Mouse (Mus musculus) layer of hippocampus, postnatal 36 days (tissue): ENCODE data around the gene Slc23a4. TPM values are rescaled to one million over a fixed set of nuclear protein-coding genes. Genes with fewer than 3 reads are reported as not detected.

Source experiments
- DNase-seq, 2 experiments: peaks; one replicate each; pipeline ENCODE4 v3.0.0; 2022
- total RNA-seq, 2 experiments: library from RNA; stranded (reverse); gene quantifications; 2 replicates each; pipeline ENCODE4 v1.2.3; 2021

Slc23a4 gene
- total RNA-seq, 2 experiments from 2014 or later = 0.88 to 1.1 TPM

DNA sequence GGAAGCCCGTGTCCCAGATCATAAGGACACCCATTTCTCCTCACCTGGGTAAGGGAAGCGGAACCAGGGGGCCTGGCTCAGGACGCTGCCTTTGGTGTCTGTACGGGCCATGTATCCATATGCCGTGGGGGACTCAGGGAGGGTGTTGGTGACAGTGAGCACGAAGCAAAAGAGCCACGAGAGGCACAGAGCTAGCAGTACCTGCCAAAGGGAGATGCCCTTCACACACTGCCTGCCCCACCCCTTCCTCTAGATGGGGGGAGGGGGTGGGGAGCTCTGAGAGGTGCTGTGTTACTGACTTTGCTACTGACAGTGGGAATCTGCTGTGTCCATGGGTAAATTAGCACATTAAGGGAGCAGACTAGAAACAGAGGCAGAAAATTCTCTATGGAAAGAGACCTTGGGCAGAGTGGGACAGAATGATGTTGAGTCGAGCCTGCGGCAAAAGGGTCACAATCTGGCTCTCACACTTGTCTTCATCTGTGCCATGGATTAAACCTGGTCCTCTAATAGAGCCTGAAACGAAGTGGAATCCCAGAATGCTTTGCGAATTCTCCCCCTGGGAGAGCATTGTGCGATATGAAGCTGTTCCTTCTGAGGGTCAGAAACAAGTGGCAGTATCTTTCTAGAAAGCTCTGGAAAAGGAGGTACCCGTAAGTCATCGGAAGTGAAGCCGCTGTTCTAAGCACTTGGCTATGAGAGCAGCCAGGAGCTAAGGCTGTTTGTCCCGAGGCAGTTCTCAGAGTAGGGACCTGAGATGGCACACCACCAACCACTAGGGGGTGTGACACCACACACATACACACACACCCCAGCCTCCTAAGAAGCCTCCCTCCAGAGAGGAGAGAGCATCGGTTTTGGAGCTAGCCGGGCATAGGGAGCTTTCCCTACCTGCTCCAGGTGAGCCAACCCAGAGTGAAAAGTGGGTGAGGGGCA lies 33.0 kb downstream of the Slc23a4 start:
- no peak for DNase-seq

DNA sequence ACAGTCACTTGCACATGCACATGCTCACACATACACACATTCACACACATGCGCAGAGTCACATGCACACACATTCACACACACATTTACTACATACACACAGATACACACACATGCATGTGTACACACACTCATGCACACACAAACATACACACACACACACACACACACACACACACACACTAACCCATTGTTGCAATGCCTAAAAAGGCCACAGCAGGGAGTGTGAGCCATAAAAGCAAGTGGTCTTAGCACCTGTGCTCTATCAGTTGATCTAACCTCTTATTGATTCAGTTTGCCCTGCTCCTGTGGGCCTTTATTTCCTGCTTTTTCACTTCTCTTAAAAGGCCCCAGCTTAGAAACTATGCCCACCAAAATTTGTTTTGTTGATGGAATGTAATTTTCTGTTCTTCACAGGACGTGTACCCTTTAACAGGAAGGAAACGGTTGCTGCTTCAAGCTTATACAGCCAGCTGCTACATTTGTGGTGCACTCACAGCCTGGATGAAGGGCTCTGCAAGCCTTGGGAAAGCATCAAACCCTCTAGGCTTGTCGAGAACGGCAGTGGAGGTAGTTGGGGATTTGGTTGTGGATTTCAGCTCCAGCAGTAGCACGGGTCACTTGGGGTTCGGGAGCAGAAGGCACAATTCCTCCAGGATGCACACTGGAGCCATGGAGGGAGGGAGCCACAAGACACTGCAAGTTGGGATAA lies 36.1 kb downstream of the Slc23a4 start:
- no peak for DNase-seq

DNA sequence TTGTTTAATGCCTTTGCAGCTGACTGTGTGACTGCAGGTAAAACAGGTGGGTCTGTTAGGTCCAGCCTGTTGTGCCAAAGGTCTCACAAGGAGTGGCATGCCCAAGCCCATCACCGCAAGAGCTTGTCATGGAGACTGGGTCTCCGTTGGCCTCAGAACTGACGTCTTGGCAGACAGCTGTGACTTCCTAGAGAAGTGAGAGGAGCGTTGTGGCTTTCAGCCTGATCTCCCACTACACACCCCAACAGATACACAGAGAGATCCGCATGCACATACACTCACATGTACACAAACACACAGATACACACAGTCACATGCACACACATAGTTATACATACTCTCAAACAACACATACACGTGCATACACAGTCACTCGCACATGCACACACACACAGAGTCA lies 36.7 kb downstream of the Slc23a4 start:
- no peak for DNase-seq

DNA sequence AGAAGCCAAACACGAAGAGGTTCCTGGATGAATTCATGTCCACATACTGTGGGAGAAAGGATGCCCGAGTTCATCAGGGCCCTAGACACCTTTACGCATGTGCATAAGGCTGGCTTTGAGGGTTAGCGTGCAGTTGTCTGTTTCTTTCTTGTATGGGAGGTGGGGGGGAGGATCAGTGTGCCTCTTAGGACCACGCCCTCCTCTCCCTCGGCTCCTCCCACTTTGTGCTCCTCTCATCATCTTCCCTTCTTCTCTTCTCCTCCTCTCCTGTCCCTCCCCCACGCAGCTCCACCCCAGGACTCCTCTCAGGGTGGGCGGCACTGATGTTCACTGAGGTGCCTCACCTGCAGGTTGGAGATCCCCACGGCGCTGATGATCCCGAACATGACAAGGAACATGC lies 39.7 kb downstream of the Slc23a4 start:
- peak in 1 of 2 experiments; percentile 2 for DNase-seq

DNA sequence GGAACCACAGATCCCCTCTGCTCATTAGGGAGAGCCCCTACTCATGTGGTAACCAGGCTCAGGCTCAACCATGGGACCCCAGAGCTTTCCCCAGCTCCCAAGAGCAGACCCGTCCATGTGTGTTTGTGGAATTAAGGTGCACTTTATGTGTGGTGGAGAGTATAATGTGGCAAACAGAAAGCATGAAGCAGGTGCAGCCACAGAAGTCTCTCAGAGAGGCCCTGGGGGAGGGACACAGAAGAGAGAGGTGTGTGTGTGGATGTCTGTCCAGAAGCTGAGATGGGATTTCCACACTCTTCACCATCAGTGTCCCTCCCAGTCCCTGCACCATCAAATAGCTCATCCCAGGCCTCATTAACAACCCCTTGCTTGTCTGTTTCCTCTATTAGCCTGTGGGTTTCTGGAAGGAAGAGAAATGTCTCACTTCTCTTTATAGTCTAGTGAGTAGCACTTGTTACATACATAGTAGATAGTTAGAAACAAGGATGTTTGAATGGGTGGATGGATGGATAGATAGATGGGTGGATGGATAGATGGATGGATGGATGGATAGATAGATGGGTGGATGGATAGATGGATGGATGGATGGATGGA lies 41.6 kb downstream of the Slc23a4 start:
- no peak for DNase-seq

DNA sequence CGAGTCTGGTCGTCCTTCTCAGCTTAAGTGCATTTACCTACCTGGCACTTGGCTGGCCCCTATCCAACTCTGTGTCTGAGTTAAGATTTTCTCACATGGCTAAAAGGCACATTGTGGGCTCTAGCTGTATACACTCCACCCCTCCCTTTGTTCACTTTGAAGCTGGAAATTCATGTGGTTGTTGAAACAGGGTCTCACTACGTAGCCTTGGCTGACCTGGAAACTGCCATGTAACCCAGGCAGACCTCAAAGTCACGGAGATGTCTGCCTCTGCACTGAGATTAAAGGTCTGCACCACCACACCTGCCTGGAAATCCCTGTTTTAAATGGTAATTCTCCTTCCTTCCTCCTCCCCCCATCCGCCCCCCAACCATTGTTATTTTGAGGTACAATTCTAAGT lies 44.7 kb downstream of the Slc23a4 start:
- no peak for DNase-seq

DNA sequence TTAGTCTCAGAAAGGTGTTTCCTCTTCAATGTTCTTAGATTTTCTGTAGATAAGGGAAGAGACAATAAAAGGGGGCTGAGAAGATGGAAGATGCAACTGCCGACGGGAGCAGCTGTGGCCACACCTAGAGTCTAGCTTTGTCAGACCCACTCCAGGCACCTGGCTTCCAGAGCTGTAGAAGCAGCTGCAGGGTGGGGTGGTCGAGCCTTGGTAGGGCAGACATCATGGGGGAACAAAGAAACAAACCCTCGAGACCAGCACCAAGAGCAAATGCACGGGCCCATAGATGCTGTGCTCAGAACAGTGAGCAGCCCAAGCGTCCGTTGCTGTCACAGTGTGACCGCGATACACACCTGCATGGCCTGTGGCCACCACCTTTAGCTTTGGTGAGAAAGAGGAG lies 45.8 kb downstream of the Slc23a4 start:
- no peak for DNase-seq

DNA sequence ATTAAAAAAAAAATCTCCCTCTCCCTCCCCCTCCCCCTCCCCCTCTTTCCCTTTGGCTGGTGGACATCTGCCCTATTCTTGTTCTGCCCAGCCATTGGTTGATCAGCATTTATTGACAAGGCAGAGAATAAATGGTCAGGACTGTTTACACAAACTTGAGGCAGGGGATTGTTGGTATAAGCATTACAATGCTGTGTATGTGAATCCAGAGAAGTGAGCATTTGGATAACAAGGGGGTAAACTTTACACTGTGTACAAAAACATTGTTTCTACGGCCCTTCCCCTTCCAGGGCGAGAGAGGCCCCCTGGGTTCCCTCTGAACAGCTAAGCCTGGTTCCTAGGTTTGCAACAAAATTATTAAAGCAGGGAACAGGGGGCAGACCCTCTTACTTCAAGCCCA lies 46.7 kb downstream of the Slc23a4 start:
- no peak for DNase-seq

DNA sequence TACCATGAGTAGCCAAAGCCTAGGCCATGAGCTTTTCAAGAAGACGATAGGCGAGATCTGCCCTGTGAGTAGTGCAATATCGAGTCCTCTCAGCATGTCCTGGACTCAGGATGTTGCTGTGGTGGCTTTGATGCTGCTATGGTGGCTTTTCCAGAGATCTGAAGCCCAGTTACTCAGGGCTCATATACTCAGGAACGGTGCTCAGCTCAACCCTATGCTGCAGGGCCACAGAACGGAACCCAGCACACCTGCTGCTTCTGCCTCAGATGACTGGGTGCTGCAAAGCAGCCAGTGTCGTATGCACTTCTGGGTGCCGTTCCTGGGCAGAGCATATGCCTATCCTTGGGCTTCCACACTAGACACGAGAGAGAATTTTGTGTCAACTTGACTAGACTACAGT lies 48.8 kb downstream of the Slc23a4 start:
- DNase-seq = no peak

DNA sequence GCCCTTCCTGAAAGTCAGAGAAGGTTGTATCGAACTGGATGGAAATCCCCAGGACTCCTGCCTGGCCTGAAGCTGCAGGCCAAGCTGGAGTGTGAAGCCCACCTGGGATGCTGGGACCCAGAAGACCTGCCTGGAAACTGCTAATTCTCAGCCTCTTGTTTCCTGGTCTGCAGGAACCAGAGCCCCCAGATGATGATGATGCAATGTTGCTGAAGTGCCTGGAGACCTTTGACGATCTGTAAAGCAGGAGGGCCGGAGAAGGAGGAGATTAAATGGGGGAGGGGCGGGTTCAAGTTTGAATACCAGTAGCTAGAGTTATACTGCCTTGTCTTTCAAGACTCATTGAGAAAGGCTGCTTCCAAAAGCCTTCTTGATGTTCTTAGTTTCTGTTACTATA lies 49.3 kb downstream of the Slc23a4 start:
- DNase-seq = no peak

DNA sequence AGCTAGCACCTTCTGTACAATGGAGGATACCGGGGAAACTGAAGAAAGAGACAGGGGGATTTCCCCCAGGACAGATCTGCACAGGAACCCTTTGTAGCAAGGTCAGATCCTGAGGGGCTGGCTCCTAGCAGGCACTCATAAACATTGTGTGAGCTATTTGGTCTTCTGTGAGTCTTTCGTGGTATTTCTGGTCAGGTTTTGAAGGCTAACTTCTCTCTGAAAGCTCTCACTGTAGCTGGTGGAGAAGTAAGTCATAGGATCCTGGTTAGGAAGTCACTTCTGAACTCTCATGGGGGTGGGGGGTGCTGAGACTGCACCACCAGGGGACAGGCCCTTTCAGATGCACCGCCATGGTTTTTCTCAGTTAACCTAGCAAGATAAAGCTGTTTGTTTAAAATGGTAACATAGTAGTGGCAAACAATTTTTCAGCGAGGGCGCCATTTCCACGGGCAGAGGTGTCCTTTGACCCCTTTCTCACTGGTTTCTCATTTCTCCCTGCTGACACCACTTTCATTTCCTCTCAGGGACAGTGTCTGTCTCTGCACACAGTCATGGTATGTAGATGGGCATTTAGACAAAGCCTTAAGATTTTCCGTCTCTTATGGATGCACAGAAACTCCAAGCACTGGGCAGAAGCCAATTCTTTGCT lies 49.8 kb downstream of the Slc23a4 start:
- DNase-seq = no peak

DNA sequence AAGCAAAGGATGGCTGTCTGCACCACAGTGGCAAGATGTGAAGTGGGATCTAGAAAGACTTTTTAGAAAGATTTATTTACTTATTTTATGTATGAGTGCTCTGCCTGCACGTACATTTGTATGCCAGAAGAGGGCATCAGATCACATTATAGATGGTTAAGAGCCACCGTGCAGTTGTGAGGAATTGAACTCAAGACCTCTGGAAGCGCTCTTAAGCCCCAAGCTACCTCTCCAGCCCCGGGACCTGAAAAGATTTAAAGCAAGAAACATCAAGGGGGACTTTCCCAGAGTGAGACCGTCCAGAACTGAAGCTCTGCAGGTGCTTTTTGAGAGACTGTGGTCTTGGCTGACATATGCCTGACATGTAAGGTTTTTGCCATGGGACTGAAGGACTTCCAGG lies 51.5 kb downstream of the Slc23a4 start:
- no peak for DNase-seq

DNA sequence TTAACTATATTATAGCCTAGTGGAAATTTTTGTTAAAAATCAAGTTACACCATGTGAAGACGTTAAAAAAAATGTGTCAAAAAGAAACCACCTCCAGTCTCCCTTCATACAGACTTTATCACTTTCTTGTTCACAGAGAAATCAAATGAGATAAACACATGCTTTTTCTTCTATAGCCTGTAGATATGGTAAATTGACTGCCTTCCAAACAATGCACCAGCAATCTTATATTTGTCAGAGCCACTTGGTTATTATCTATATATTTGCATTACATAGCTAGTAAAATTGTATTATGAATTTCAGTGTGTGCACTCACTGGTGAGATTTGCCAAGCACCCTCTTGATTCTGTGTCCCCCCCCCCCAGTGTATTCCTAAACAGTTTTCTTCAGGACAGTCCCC lies 55.6 kb downstream of the Slc23a4 start:
- DNase-seq = no peak

DNA sequence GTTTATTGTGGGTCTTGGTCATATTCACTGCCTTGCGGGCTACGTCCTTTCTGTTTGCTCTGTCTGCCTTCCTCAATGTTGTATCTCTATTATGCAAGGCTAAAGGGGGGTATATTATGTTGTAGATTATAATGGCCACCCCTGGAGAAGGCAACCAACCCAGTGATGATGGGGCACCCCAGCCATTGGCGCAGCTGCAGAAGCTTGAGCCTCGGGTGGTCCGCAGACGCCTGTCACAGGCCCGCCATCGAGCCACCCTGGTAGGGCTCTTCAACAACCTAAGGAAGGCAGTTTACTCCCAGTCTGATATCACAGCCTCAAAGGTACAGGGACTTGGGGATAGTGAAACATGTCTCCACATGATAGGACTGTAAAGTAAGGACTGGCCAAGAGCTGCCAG lies 60.6 kb downstream of the Slc23a4 start:
- no peak for DNase-seq

DNA sequence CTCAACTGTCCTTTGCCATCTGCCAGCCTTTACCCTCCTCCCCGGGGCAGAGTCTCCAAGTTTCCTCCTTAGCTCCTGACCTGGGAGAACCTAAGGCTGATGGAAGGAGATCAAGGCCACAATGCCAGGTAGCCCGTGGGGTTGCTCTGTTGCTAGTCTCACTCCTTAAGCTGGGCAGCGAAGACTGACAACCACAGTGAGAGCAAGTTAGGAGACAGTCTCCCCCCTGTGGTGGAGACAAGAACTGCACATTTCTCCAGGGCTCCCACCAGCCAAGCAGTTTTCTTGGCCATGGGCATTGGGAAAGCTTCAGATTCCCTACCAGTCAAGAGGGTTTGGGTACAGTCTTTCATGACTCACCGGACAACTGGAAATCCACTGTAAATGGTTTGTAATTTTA lies 61.0 kb downstream of the Slc23a4 start:
- DNase-seq = peak; percentile 61 to 72

DNA sequence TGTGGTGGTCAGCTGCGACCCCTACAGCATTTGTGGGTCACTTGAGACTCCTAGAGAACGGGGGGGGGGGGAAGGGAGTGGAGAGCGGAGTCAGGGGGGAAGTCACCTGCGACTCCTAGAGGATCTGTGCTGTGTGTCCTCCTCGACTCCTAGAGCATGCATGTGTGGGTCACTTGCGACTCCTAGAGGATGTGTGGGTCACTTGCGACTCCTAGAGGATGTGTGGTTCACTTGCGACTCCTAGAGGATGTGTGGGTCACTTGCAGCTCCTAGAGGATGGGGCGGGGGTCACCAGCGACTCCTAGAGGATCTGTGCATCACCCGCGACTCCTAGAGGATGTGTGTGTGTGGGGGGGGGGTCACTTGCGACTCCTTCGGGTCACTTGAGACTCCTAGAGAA lies 66.3 kb downstream of the Slc23a4 start:
- DNase-seq = no peak

DNA sequence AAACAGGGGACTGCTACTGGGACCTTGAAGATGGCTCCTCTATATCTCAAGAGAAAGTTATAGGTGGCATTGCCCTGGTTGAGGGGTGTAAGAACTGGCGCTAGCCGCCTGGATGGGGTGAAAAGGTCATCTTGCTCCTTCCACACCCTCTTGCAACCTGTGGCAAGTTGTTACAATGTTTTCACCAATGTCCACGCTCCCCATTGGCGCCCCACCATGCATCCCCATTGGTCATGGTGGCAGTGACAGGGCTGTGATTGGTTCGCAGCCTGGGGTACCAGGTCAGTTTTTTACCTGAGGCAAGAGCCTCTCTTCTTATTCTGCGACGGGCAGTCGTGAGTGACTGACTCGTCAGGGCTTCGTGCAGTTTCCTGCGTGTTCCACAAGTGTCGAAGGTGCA lies 67.6 kb downstream of the Slc23a4 start:
- DNase-seq = no peak

DNA sequence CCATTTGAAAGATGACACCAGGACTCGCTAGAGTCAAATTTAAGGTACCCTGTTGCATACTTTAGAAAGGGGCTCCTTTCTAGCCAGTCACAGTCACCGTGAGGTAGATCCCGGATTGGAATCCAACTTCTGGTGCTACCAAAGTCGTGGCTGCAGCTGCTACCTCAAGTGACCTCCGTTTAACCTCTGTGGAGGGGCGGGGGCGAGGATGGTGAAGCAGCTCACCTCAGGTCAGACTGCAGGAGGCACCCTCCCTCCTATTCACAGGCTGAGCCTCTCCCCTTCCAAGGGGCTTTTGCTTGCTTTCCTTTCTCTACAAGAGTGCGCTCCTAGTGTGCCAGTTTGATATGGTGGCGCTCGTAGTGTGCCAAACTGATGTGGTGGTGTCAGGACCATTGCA lies 68.2 kb downstream of the Slc23a4 start, which contains the start of gene Stra8:
Gene Stra8, plus strand, starts transcription at position 208 of the 400 bp plus-strand sequence.
- no peak for DNase-seq

DNA sequence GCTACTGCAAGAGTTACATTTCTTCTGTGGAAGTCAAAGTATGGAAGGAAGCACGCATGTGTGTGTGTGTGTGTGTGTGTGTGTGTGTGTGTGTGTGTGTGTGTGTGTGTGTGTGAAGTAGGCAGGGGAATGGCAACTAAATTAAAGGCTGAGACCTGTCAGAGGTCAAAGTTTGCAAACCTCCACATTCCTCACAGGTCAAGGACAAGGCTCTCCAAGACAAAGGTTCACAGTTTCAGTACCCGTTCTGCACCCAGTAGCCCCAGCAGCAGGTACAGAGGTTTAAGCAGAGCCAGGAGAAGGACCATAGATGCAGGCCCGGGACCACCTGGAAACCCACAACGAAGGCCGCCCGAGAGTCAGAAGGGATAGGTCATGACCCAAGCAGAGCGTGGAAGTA lies 69.1 kb downstream of the Slc23a4 start:
- no peak for DNase-seq

DNA sequence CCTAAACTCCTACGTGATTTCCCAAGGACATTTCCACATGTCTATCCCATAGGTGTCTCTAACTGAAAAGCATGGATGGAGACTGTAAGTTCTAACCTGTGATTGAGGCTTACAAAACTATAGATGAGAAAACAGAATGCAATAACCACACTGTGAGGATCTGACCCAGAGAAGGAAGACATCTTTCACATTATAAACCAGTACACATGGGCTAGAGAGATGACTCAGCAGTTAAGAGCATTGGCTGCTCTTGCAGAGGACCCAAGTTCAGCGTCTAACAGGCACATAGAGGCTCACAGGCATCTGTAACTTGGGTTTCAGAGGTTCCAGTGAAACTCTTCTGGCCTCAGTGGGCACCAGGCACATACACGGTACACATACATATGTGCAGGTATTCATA lies 73.7 kb downstream of the Slc23a4 start:
- DNase-seq = no peak

DNA sequence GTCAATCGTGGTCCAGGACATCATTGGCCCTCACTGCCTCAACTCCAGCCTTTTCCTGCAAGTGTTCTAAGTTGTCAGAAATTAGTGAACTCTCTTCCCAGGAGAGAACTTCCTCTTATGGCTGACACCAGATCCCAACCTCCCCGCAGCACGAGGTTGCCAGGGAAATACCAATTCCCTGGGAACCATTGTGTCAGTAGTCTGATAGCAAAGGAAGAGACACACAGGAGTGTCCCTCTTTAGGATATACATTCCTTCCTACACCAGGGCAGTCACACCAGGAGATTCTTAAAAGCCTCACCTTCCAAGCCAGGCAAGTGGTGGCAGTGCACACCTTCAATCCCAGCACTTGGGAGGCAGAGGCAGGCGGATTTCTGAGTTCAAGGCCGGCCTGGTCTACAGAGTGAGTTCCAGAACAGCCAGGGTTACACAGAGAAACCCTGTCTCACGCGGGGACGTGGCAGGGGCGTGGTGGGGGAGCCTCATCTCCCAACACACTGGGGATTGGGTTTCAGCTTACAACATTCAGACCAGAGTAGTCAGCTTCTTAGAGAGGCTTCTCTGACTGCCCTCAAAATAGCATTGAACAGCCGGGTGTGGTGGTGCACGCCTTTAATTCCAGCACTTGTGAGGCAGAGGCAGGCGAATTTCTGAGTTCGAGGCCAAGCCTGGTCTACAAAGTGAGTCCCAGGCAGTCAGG lies 74.7 kb downstream of the Slc23a4 start:
- DNase-seq = no peak
